Mouse (Mus musculus) kidney, embryonic 16.5 days (tissue): ENCODE results near the gene Frmd4b. TPM values are rescaled to one million over a fixed set of nuclear protein-coding genes. Genes with fewer than 3 reads are reported as not detected.

Source experiments
- ATAC-seq: fragments of 200-750 bp; cut with Nextera tagmentation; 2 replicates; pipeline ENCODE4 v1.8.0; 2017; ENCODE audit warnings: moderate TSS enrichment; ENCODE audit not compliant: low FRiP score, low TSS enrichment
- H3K27ac ChIP-seq: fragments of 300-500 bp; sonication (generic); 2 replicates; pipeline ENCODE4 v1.5.1; 2014; ENCODE audit warnings: low read length
- H3K27me3 ChIP-seq: fragments of 300-500 bp; sonication (generic); 2 replicates; pipeline ENCODE4 v1.6.1; 2014; ENCODE audit warnings: low read length, control low read depth, mixed read lengths; ENCODE audit not compliant: insufficient read depth
- H3K36me3 ChIP-seq: fragments of 300-500 bp; sonication (generic); 2 replicates; pipeline ENCODE4 v1.6.1; 2014; ENCODE audit warnings: low read length, control low read depth, mixed read lengths; ENCODE audit not compliant: insufficient read depth
- H3K4me1 ChIP-seq: fragments of 300-500 bp; sonication (generic); 2 replicates; pipeline ENCODE4 v1.6.1; 2014; ENCODE audit warnings: low read length, control low read depth, mixed read lengths; ENCODE audit not compliant: insufficient read depth
- H3K4me2 ChIP-seq: fragments of 300-500 bp; sonication (generic); replicated peaks from 2 replicates; pipeline ENCODE4 v1.6.1; 2014; ENCODE audit warnings: low read depth, low read length
- H3K4me3 ChIP-seq: fragments of 300-500 bp; sonication (generic); 2 replicates; pipeline ENCODE4 v1.5.1; 2014; ENCODE audit warnings: mild to moderate bottlenecking, low read length
- H3K9ac ChIP-seq: fragments of 300-500 bp; sonication (generic); replicated peaks from 2 replicates; pipeline ENCODE4 v1.6.1; 2014; ENCODE audit warnings: low read length
- H3K9me3 ChIP-seq: fragments of 300-500 bp; sonication (generic); 2 replicates; pipeline ENCODE4 v1.6.1; 2016; ENCODE audit warnings: low read length, control low read depth
- WGBS: fragments of 180-500 bp; shearing (Covaris S2); extraction: QIAGEN DNeasy Blood & Tissue Kit; methylation state at CpG from one replicate; pipeline ENCODE4 v1.1.7; 2014; 5-methylcytosine and 5-hydroxymethylcytosine counted together
- polyA plus RNA-seq: library from polyadenylated mRNA; unstranded; fragments of >200 nt; fragmentation: Nextera tagmentation; extraction: Ambion mirVana; gene quantifications from 2 replicates; pipeline ENCODE4 v1.2.1, GENCODE M21; 2015

Gene Frmd4b
- polyA plus RNA-seq, 1 experiment from 2014 or later: 18.1 TPM

- WGBS: 37% methylated on average over 10 of the region's 10 CpGs
- Histone ChIP-seq H3K9ac (no peak overlapping the region), H3K27me3 (no peaks in the 10 kb centered on the region), H3K4me2 (0 out of 2 replicates have a peak overlapping the region, but pooled peaks have one; percentile 17), H3K4me1 (peaks cover 39% of the 10 kb centered on the region), H3K27ac (no peak overlapping the region), H3K4me3 (no peak overlapping the region), H3K36me3 (no peaks in the 10 kb centered on the region), H3K9me3 (no peaks in the 10 kb centered on the region)
- no peak for ATAC-seq
Observed at GRCm38 (mm10) chr6:97352505-97353154, 264.7 kb downstream of the Frmd4b start.

GRCm38 (mm10) chr6:97349355-97350138, 267.8 kb downstream of the Frmd4b start:
- Histone ChIP-seq H3K4me3 (no peak overlapping the region), H3K4me2 (no peak overlapping the region), H3K36me3 (no peaks in the 10 kb centered on the region), H3K27ac (peak overlapping the region; percentile 13; the same call in 1 of the 2 replicates), H3K9ac (no peak overlapping the region), H3K27me3 (no peaks in the 10 kb centered on the region), H3K9me3 (no peaks in the 10 kb centered on the region), H3K4me1 (peaks cover 35% of the 10 kb centered on the region)
- WGBS: 9% methylated on average over 8 of the region's 8 CpGs
- no peak for ATAC-seq

- Histone ChIP-seq H3K27ac (0 out of 2 replicates have a peak overlapping the region, but pooled peaks have one; percentile 11), H3K9me3 (no peaks in the 10 kb centered on the region), H3K36me3 (no peaks in the 10 kb centered on the region), H3K27me3 (no peaks in the 10 kb centered on the region), H3K9ac (no peak overlapping the region), H3K4me2 (no peak overlapping the region), H3K4me1 (peaks cover 17% of the 10 kb centered on the region), H3K4me3 (no peak overlapping the region)
- 67% methylated on average over 1 of the region's 1 CpGs for WGBS
- no peak for ATAC-seq
Observed at GRCm38 (mm10) chr6:97346932-97347331, 270.4 kb downstream of the Frmd4b start.

- Histone ChIP-seq H3K9ac (no peak overlapping the region), H3K9me3 (no peaks in the 10 kb centered on the region), H3K4me3 (no peak overlapping the region), H3K4me1 (peaks cover 17% of the 10 kb centered on the region), H3K27ac (0 out of 2 replicates have a peak overlapping the region, but pooled peaks have one; percentile 11), H3K4me2 (no peak overlapping the region), H3K36me3 (no peaks in the 10 kb centered on the region), H3K27me3 (no peaks in the 10 kb centered on the region)
- no peak for ATAC-seq
- WGBS: 36% methylated on average over 10 of the region's 10 CpGs
Observed at GRCm38 (mm10) chr6:97346527-97346926, 270.8 kb downstream of the Frmd4b start.

- Histone ChIP-seq H3K36me3 (no peaks in the 10 kb centered on the region), H3K4me2 (no peak overlapping the region), H3K9me3 (no peaks in the 10 kb centered on the region), H3K27ac (no peak overlapping the region), H3K9ac (no peak overlapping the region), H3K27me3 (no peaks in the 10 kb centered on the region), H3K4me1 (peaks cover 17% of the 10 kb centered on the region), H3K4me3 (no peak overlapping the region)
- WGBS: 89% methylated on average over 2 of the region's 2 CpGs
- no peak for ATAC-seq
Observed at GRCm38 (mm10) chr6:97345921-97346320, 271.4 kb downstream of the Frmd4b start.

- WGBS: 95% methylated on average over 5 of the region's 5 CpGs
- Histone ChIP-seq H3K27ac (no peak overlapping the region), H3K9me3 (no peaks in the 10 kb centered on the region)
Observed at GRCm38 (mm10) chr6:97342185-97342584, 275.2 kb downstream of the Frmd4b start.

GRCm38 (mm10) chr6:97341628-97342027, 275.7 kb downstream of the Frmd4b start:
- 69% methylated on average over 1 of the region's 1 CpGs for WGBS
- Histone ChIP-seq H3K4me2 (no peak overlapping the region), H3K36me3 (no peaks in the 10 kb centered on the region), H3K27me3 (no peaks in the 10 kb centered on the region), H3K9me3 (no peaks in the 10 kb centered on the region), H3K4me1 (peaks cover 23% of the 10 kb centered on the region; the same call in 1 of the 2 replicates), H3K9ac (no peak overlapping the region), H3K4me3 (no peak overlapping the region), H3K27ac (no peak overlapping the region)
- ATAC-seq: no peak

More at GRCm38 (mm10) chr6:97342185-97342584, 275.2 kb downstream of the Frmd4b start:
- H3K36me3 ChIP-seq: no peaks in the 10 kb centered on the region
- H3K4me3 ChIP-seq: no peak overlapping the region
- H3K9ac ChIP-seq: no peak overlapping the region
- H3K4me1 ChIP-seq: peaks cover 25% of the 10 kb centered on the region; the same call in 1 of the 2 replicates
- no peaks in the 10 kb centered on the region for H3K27me3 ChIP-seq
- H3K4me2 ChIP-seq: no peak overlapping the region
- ATAC-seq: no peak

GRCm38 (mm10) chr6:97341148-97341547, 276.2 kb downstream of the Frmd4b start:
- ATAC-seq: no peak
- no peaks in the 10 kb centered on the region for H3K27me3 ChIP-seq

GRCm38 (mm10) chr6:97340211-97340791, 277.0 kb downstream of the Frmd4b start:
- H3K9ac ChIP-seq: no peak overlapping the region
- WGBS: 70% methylated on average over 17 of the region's 17 CpGs
- no peaks in the 10 kb centered on the region for H3K9me3 ChIP-seq
- ATAC-seq: peak; percentile 21; the same call in 1 of the 2 replicates
- no peaks in the 10 kb centered on the region for H3K27me3 ChIP-seq
- H3K27ac ChIP-seq: peak overlapping the region; percentile 12; the same call in 1 of the 2 replicates
- H3K4me3 ChIP-seq: no peak overlapping the region
- H3K4me2 ChIP-seq: no peak overlapping the region
- H3K36me3 ChIP-seq: no peaks in the 10 kb centered on the region
- H3K4me1 ChIP-seq: peaks cover 20% of the 10 kb centered on the region; the same call in 1 of the 2 replicates

More at GRCm38 (mm10) chr6:97341148-97341547, 276.2 kb downstream of the Frmd4b start:
- WGBS: 81% methylated on average over 3 of the region's 3 CpGs
- Histone ChIP-seq H3K36me3 (no peaks in the 10 kb centered on the region), H3K9ac (no peak overlapping the region), H3K4me2 (no peak overlapping the region), H3K9me3 (no peaks in the 10 kb centered on the region), H3K27ac (no peak overlapping the region), H3K4me3 (no peak overlapping the region), H3K4me1 (peaks cover 20% of the 10 kb centered on the region; the same call in 1 of the 2 replicates)
